Mouse (Mus musculus): ENCODE results near the gene Lamb1.

Gene Lamb1

GRCm38 (mm10) chr12:31317670-31318408 is 52.8 kb downstream of the Lamb1 start:
- no peak for DNase-seq (ENCODE audit: low read depth)

- DNase-seq (ENCODE audit: low read depth), result no peak
Measured at GRCm38 (mm10) chr12:31318409-31318963, 53.5 kb downstream of the Lamb1 start.

GRCm38 (mm10) chr12:31320817-31321216 is 55.8 kb downstream of the Lamb1 start:
- no peak for DNase-seq (ENCODE audit: low read depth)

- no peak for DNase-seq (ENCODE audit: low read depth)
Measured at GRCm38 (mm10) chr12:31321532-31321931, 56.5 kb downstream of the Lamb1 start.

- no peak for DNase-seq (ENCODE audit: low read depth)
Measured at GRCm38 (mm10) chr12:31323136-31323695, 58.2 kb downstream of the Lamb1 start.

- DNase-seq (ENCODE audit: low read depth), result no peak
Measured at GRCm38 (mm10) chr12:31327139-31327538, 62.1 kb downstream of the Lamb1 start.

GRCm38 (mm10) chr12:31333261-31333660 is 68.2 kb downstream of the Lamb1 start:
- DNase-seq (ENCODE audit: low read depth), result no peak

- peak; percentile 13 for DNase-seq (ENCODE audit: low read depth)
Measured at GRCm38 (mm10) chr12:31350191-31350943, 85.3 kb downstream of the Lamb1 start.

- peak; percentile 92 for DNase-seq (ENCODE audit: low read depth)
Measured at GRCm38 (mm10) chr12:31350944-31351928, 86.2 kb downstream of the Lamb1 start, which contains the start of gene Dld. Dld (minus strand) TSS chr12:31351453.

- DNase-seq (ENCODE audit: low read depth), result no peak
Measured at GRCm38 (mm10) chr12:31366428-31366827, 101.4 kb downstream of the Lamb1 start.

GRCm38 (mm10) chr12:31367721-31368120 is 102.7 kb downstream of the Lamb1 start:
- no peak for DNase-seq (ENCODE audit: low read depth)

GRCm38 (mm10) chr12:31369118-31369517 is 104.1 kb downstream of the Lamb1 start:
- DNase-seq (ENCODE audit: low read depth), result no peak

GRCm38 (mm10) chr12:31369656-31370055 is 104.6 kb downstream of the Lamb1 start:
- no peak for DNase-seq (ENCODE audit: low read depth)

GRCm38 (mm10) chr12:31374603-31375282 is 109.7 kb downstream of the Lamb1 start:
- peak; percentile 67 for DNase-seq (ENCODE audit: low read depth)

GRCm38 (mm10) chr12:31375283-31375615 is 110.2 kb downstream of the Lamb1 start:
- DNase-seq (ENCODE audit: low read depth), result no peak

GRCm38 (mm10) chr12:31376326-31376950 is 111.4 kb downstream of the Lamb1 start:
- no peak for DNase-seq (ENCODE audit: low read depth)

- no peak for DNase-seq (ENCODE audit: low read depth)
Measured at GRCm38 (mm10) chr12:31377241-31377640, 112.2 kb downstream of the Lamb1 start.

Measured in c-Kit-positive CD71-positive TER-119-negative erythroid progenitor cells, embryonic 14.5 days (primary cell).